Mouse (Mus musculus) bone marrow macrophage, adult 2 months (primary cell): Measurements from ENCODE around the gene Kif20b. TPM values are rescaled to one million over a fixed set of nuclear protein-coding genes. Genes with fewer than 3 reads are reported as not detected.

Source experiments
- H3K27ac ChIP-seq: 2 replicates; pipeline ENCODE4 v1.5.1; 2012; ENCODE audit warnings: low read depth, low read length; ENCODE audit not compliant: insufficient read depth
- H3K4me1 ChIP-seq: 2 replicates; pipeline ENCODE4 v1.6.1; 2012; ENCODE audit warnings: low read length; ENCODE audit not compliant: control insufficient read depth, insufficient read depth
- H3K4me3 ChIP-seq: 2 replicates; pipeline ENCODE4 v1.5.1; 2012; ENCODE audit warnings: mild to moderate bottlenecking, low read length, moderate library complexity; ENCODE audit not compliant: insufficient read depth
- CTCF ChIP-seq: IDR thresholded peaks from 2 replicates; pipeline ENCODE4 v1.5.1; 2012; ENCODE audit warnings: low read depth, mild to moderate bottlenecking, low read length, moderate library complexity
- POLR2A ChIP-seq: IDR thresholded peaks from 2 replicates; pipeline ENCODE4 v1.6.1; 2012; ENCODE audit warnings: mild to moderate bottlenecking, low read depth, low read length, borderline replicate concordance
- polyA plus RNA-seq: library from polyadenylated mRNA; stranded (reverse); fragments of >200 nt; gene quantifications from 2 replicates; pipeline ENCODE4 v1.2.4, GENCODE M21; 2012; ENCODE audit not compliant: missing spikeins, insufficient read depth, insufficient read length

Gene Kif20b
- polyA plus RNA-seq, 1 experiment: 30.3 TPM

DNA sequence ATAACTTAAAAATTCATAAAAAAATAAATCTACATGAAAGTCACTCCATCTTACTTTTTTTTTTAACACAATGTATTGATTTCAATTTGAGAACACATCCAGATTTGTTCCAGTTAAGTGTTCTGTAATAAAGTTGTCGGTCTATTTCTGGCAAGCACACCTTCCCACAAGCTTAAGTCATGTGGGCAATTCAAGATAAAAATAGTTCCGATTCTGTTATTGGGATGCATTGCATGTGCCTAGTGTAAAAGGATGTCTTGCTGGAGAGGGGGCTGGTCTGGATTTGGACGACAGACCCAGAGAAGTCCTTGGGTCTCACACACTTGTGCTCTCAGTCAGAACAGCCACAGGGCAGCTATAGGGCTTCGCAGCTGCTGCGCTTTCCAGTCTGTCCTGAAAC is 15.4 kb upstream of the Kif20b start:
- H3K27ac ChIP-seq: no peak overlapping the region

DNA sequence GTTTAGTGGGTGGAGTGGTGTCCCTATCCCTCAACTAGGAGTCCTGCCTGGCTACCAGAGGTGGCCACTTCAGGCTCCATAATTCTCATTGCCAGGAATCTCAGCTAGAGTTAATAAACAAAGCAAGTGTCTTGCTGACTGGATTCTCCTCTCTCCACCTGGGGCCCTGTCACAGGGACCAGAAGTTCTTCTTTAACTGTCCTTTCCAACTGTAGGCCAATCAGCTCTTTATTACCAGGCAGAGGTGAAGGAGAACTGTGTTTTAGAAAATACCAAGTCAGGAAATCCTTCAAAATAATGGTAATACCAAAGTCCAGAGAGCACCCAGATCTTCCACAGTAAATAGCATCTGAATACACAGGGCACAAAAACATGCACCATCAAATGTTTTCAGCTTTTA is 9.8 kb upstream of the Kif20b start:
- Histone ChIP-seq H3K27ac (no peak overlapping the region), H3K4me1 (0 out of 2 replicates have a peak, but pooled peaks cover 2% of the 10 kb centered on the region), H3K4me3 (no peak overlapping the region)
- TF ChIP-seq CTCF: no peak

More for the DNA sequence above, 15.4 kb upstream of the Kif20b start:
- Histone ChIP-seq H3K4me1 (peaks cover 5% of the 10 kb centered on the region; the same call in 1 of the 2 replicates), H3K4me3 (no peak overlapping the region)
- TF ChIP-seq POLR2A (no peak), CTCF (no peak)

DNA sequence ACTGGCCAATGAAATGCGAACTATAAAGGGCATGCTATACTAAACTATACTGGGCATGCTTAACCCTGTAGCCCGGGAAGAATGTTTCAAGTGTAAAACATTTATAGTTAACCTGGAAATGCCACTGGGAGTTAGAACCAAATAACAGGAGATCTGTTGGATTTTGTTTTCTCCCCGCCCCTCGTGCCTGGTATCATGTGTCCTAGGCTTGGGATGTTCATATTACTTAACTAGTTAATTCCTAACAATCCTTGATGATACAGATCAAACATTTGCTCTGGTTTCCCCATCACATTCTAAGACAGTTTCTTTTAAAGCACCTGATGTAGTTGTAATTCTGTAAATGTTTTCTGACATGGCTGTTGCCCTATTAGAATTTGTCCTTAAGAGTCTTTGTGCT is 2.1 kb upstream of the Kif20b start:
- H3K4me3 ChIP-seq: no peak overlapping the region
- H3K27ac ChIP-seq: no peak overlapping the region
- no peak for TF ChIP-seq CTCF
- TF ChIP-seq POLR2A: no peak

GRCm38 (mm10) chr19:34920531-34920930 is 1.6 kb upstream of the Kif20b start:
- Histone ChIP-seq H3K4me3 (no peak overlapping the region), H3K27ac (no peak overlapping the region), H3K4me1 (no peaks in the 10 kb centered on the region)
- TF ChIP-seq CTCF (no peak), POLR2A (no peak)

More for the DNA sequence above, 2.1 kb upstream of the Kif20b start:
- no peaks in the 10 kb centered on the region for H3K4me1 ChIP-seq

- H3K27ac ChIP-seq: peak overlapping the region; percentile 53; the same call in 1 of the 2 replicates
- peak overlapping the region; percentile 98 for H3K4me3 ChIP-seq
- H3K4me1 ChIP-seq: no peaks in the 10 kb centered on the region
- no peak for TF ChIP-seq POLR2A
- no peak for TF ChIP-seq CTCF
Measured at GRCm38 (mm10) chr19:34921253-34921651, 909 bp upstream of the Kif20b start.

GRCm38 (mm10) chr19:34922603-34922963 is 422 bp downstream of the Kif20b start:
- Histone ChIP-seq H3K27ac (peak overlapping the region; percentile 48), H3K4me3 (peak overlapping the region; percentile 98), H3K4me1 (no peaks in the 10 kb centered on the region)
- no peak for TF ChIP-seq CTCF
- no peak for TF ChIP-seq POLR2A

DNA sequence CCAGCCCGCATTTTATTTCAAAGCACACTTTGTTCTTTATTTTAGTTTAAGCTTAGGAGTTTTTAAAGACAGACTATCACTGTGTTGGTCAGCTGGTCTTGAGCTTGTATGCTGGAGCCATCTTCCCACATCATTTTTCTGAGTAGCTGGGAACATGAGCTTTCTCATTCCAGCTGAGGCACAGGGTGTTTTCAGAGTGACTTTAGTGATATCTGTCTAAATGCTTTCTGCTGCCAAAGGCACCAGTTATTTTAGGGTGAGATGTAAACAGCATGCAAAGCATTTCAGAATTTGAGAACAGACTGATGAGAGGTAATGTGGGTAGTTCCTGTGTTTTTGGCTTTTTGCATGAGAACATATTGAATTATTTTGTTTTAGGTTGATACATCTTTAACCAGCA is 25.0 kb downstream of the Kif20b start:
- TF ChIP-seq POLR2A: no peak
- no peak for TF ChIP-seq CTCF
- H3K27ac ChIP-seq: no peak overlapping the region
- no peak overlapping the region for H3K4me3 ChIP-seq
- H3K4me1 ChIP-seq: no peaks in the 10 kb centered on the region

GRCm38 (mm10) chr19:34953842-34954541 is 31.8 kb downstream of the Kif20b start:
- Histone ChIP-seq H3K27ac (0 out of 2 replicates have a peak overlapping the region, but pooled peaks have one; percentile 12), H3K4me1 (peaks cover 10% of the 10 kb centered on the region), H3K4me3 (no peak overlapping the region)
- no peak for TF ChIP-seq CTCF
- no peak for TF ChIP-seq POLR2A

DNA sequence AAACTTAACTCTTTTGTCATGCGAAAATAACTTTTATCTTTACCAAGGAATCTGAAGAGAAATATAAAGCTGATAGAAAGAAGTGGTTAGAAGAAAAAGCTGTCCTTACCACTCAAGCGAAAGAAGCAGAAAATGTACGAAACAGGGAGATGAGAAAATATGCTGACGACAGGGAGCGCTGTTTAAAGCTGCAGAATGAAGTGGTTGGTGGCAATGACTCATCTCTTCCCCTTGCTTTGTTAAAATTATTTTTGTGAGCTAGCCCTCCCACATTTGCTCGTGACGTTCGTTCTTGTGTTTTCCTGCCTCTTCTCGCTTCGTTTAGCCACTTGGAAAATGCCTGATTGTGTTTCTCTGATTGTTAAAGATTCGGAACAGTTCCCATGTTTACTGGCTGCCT is 37.2 kb downstream of the Kif20b start:
- Histone ChIP-seq H3K4me1 (peaks cover 11% of the 10 kb centered on the region), H3K27ac (peak overlapping the region; percentile 90), H3K4me3 (0 out of 2 replicates have a peak overlapping the region, but pooled peaks have one; percentile 20)
- TF ChIP-seq POLR2A (no peak), CTCF (no peak)

GRCm38 (mm10) chr19:34984742-34985141 is 62.6 kb downstream of the Kif20b start:
- Histone ChIP-seq H3K4me1 (no peaks in the 10 kb centered on the region), H3K27ac (no peak overlapping the region), H3K4me3 (no peak overlapping the region)
- TF ChIP-seq POLR2A: no peak
- TF ChIP-seq CTCF: no peak
